Mouse (Mus musculus) ES-E14 (cell line): ENCODE measurements around the gene Trim17.

Experiments used
- CHD2 ChIP-seq: IDR thresholded peaks from 2 replicates; pipeline ENCODE4 v1.6.1; 2014; ENCODE audit warnings: mild to moderate bottlenecking, low read depth, low read length, inconsistent platforms
- MAFK ChIP-seq: IDR thresholded peaks from 2 replicates; pipeline ENCODE4 v1.6.1; 2014; ENCODE audit warnings: mild to moderate bottlenecking, low read depth, low read length, inconsistent platforms; ENCODE audit not compliant: insufficient read depth
- ZC3H11A ChIP-seq: IDR thresholded peaks from 2 replicates; pipeline ENCODE4 v1.6.1; 2012; ENCODE audit warnings: low read depth, mild to moderate bottlenecking, inconsistent platforms, low read length, borderline replicate concordance

GRCm38 (mm10) chr11:58955868-58956257, 1.4 kb downstream of the Trim17 start:
- no peak for TF ChIP-seq MAFK
- TF ChIP-seq CHD2: no peak
- no peak for TF ChIP-seq ZC3H11A
